Mouse (Mus musculus) embryonic facial prominence, embryonic 14.5 days (tissue): ENCODE results near the gene Dnaja3. TPM values are rescaled to one million over a fixed set of nuclear protein-coding genes. Genes with fewer than 3 reads are reported as not detected.

Experiments used
- ATAC-seq: fragments of 200-750 bp; cut with Nextera tagmentation; 2 replicates; pipeline ENCODE4 v1.8.0; 2017; ENCODE audit warnings: low read depth, moderate number of reproducible peaks, moderate TSS enrichment
- DNase-seq: peaks from one replicate; pipeline ENCODE4 v3.0.0-alpha.2; 2015; ENCODE audit warnings: low spot score
- H3K27ac ChIP-seq: fragments of 300-500 bp; sonication (generic); replicated peaks from 2 replicates; pipeline ENCODE4 v1.5.1; 2014; ENCODE audit warnings: low read depth, mild to moderate bottlenecking, low read length, moderate library complexity
- H3K27me3 ChIP-seq: fragments of 300-500 bp; sonication (generic); replicated peaks from 2 replicates; pipeline ENCODE4 v1.6.1; 2014; ENCODE audit warnings: low read length; ENCODE audit not compliant: control insufficient read depth, insufficient read depth
- H3K36me3 ChIP-seq: fragments of 300-500 bp; sonication (generic); 2 replicates; pipeline ENCODE4 v1.6.1; 2014; ENCODE audit warnings: low read length, mixed read lengths; ENCODE audit not compliant: control insufficient read depth, insufficient read depth
- H3K4me1 ChIP-seq: fragments of 300-500 bp; sonication (generic); 2 replicates; pipeline ENCODE4 v1.6.1; 2014; ENCODE audit warnings: antibody characterized with exemption, low read length; ENCODE audit not compliant: control insufficient read depth, insufficient read depth
- H3K4me2 ChIP-seq: fragments of 300-500 bp; sonication (generic); 2 replicates; pipeline ENCODE4 v1.6.1; 2014; ENCODE audit warnings: low read depth, mild to moderate bottlenecking, low read length, moderate library complexity, mixed read lengths
- H3K4me3 ChIP-seq: fragments of 300-500 bp; sonication (generic); 2 replicates; pipeline ENCODE4 v1.5.1; 2014; ENCODE audit warnings: low read depth, mild to moderate bottlenecking, low read length
- H3K9ac ChIP-seq: fragments of 300-500 bp; sonication (generic); 2 replicates; pipeline ENCODE4 v1.6.1; 2014; ENCODE audit warnings: low read depth, mild to moderate bottlenecking, low read length, moderate library complexity, mixed read lengths
- H3K9me3 ChIP-seq: fragments of 300-500 bp; sonication (generic); 2 replicates; pipeline ENCODE4 v1.6.1; 2016; ENCODE audit warnings: low read length; ENCODE audit not compliant: control insufficient read depth
- WGBS: fragments of 180-500 bp; shearing (Covaris S2); extraction: QIAGEN DNeasy Blood & Tissue Kit; methylation state at CpG from one replicate; pipeline ENCODE4 v1.1.7; 2014; 5-methylcytosine and 5-hydroxymethylcytosine counted together
- polyA plus RNA-seq: library from polyadenylated mRNA; unstranded; fragments of >200 nt; fragmentation: Nextera tagmentation; extraction: Ambion mirVana; gene quantifications from 2 replicates; pipeline ENCODE4 v1.2.1, GENCODE M21; 2014

Dnaja3 gene
- polyA plus RNA-seq, 1 experiment from 2014 or later = 57.7 TPM

DNA sequence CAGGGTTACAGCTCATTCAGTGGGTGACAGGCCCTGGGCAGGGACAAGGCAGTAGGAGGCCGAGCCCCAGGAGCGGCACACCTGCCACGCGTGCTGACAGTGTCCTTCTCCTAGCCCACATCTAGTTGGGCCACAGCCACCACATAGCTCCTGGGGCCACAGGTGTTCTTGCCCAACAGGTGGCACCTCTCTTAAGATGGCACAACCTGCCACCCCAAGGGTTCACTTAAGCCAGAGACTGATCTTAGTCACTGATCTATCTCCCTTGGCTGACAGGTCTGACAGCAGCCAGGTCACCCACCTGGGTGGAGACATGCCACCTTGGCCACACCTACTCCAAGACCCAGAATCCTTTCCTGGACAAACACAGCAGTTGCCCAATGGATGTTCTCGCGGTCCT lies 3.1 kb downstream of the Dnaja3 start:
- H3K9ac ChIP-seq = peak overlapping the region; percentile 51
- H3K9me3 ChIP-seq = no peaks in the 10 kb centered on the region
- WGBS = 82% methylated on average over 5 of the region's 6 CpGs
- ATAC-seq = no peak
- H3K36me3 ChIP-seq = peaks cover 17% of the 10 kb centered on the region
- H3K27me3 ChIP-seq = no peaks in the 10 kb centered on the region
- peak overlapping the region; percentile 66 for H3K4me2 ChIP-seq
- H3K27ac ChIP-seq = peak overlapping the region; percentile 77; the same call in 1 of the 2 replicates
- H3K4me1 ChIP-seq = peaks cover 57% of the 10 kb centered on the region
- no peak for DNase-seq
- peak overlapping the region; percentile 64; the same call in 1 of the 2 replicates for H3K4me3 ChIP-seq

GRCm38 (mm10) chr16:4643670-4644419 lies 4.1 kb downstream of the Dnaja3 start:
- DNase-seq = peak; percentile 71
- 66% methylated on average over 11 of the region's 11 CpGs for WGBS
- peak overlapping the region; percentile 77 for H3K27ac ChIP-seq
- H3K9me3 ChIP-seq = no peaks in the 10 kb centered on the region
- H3K4me3 ChIP-seq = no peak overlapping the region
- peak; percentile 5; the same call in 1 of the 2 replicates for ATAC-seq
- H3K36me3 ChIP-seq = peaks cover 26% of the 10 kb centered on the region
- peaks cover 62% of the 10 kb centered on the region for H3K4me1 ChIP-seq
- peak overlapping the region; percentile 28; the same call in 1 of the 2 replicates for H3K9ac ChIP-seq
- peak overlapping the region; percentile 66 for H3K4me2 ChIP-seq
- no peaks in the 10 kb centered on the region for H3K27me3 ChIP-seq

- Histone ChIP-seq H3K9ac (no peak overlapping the region), H3K9me3 (no peaks in the 10 kb centered on the region), H3K27ac (no peak overlapping the region), H3K4me3 (no peak overlapping the region), H3K27me3 (no peaks in the 10 kb centered on the region), H3K36me3 (peaks cover 46% of the 10 kb centered on the region), H3K4me1 (peaks cover 65% of the 10 kb centered on the region), H3K4me2 (no peak overlapping the region)
- DNase-seq (no peak), ATAC-seq (no peak)
- 72% methylated on average over 4 of the region's 4 CpGs for WGBS
Observed at GRCm38 (mm10) chr16:4645867-4646266, 6.1 kb downstream of the Dnaja3 start.

DNA sequence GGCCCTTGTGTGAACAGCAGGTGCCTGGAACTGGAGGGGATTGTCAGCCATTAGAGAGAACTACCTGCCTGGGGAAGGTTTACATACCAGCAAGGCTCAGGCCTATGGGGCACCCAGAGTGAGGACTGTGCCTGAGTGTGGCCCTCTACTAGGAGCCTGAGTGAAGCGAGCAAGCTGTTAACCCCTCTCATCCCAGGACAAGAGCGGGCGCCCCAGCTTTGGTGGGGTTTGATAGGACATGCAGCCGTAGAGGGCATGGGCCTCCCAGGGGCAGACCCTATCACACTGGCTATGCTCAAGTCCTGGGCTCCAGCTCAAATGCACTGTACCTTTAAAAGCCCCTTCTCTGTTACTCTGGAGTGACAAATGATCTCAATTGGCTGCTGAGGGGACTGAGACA lies 7.0 kb downstream of the Dnaja3 start:
- Histone ChIP-seq H3K4me1 (peaks cover 67% of the 10 kb centered on the region), H3K9ac (peak overlapping the region; percentile 40; the same call in 1 of the 2 replicates), H3K27me3 (no peaks in the 10 kb centered on the region), H3K4me2 (peak overlapping the region; percentile 33), H3K36me3 (peaks cover 48% of the 10 kb centered on the region), H3K27ac (peak overlapping the region; percentile 83), H3K4me3 (no peak overlapping the region), H3K9me3 (no peaks in the 10 kb centered on the region)
- WGBS = 50% methylated on average over 4 of the region's 4 CpGs
- DNase-seq (no peak), ATAC-seq (no peak)

DNA sequence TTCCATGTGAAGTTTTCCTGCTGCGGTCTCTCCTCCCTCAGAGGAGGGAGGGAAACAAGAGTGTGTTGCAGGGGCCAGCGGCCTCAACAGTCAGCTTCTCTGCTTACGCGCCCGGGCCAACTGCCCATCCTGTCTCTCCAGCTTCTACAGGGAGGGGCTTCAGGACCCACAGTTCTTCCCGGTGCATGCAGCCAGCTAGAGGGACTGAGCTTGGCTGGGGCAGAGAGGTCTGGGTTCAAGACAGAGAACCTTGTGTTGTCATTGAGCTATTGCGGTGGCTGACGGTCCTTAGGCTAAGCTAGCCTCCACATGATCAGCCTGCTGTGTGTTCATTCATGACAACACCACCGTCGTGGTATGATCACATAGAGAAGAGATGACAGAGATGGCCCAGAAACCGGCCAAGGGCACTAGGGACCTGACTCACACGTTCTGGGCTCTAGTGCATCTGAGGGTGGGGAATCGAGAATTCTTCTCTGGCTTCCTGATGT lies 7.9 kb downstream of the Dnaja3 start:
- peak overlapping the region; percentile 33; the same call in 1 of the 2 replicates for H3K4me2 ChIP-seq
- H3K4me3 ChIP-seq = no peak overlapping the region
- ATAC-seq = peak; percentile 34
- peak overlapping the region; percentile 40; the same call in 1 of the 2 replicates for H3K9ac ChIP-seq
- H3K27ac ChIP-seq = peak overlapping the region; percentile 83
- peaks cover 67% of the 10 kb centered on the region for H3K4me1 ChIP-seq
- H3K9me3 ChIP-seq = no peaks in the 10 kb centered on the region
- H3K36me3 ChIP-seq = peaks cover 54% of the 10 kb centered on the region
- 52% methylated on average over 13 of the region's 13 CpGs for WGBS
- peak; percentile 89 for DNase-seq
- no peaks in the 10 kb centered on the region for H3K27me3 ChIP-seq

- Histone ChIP-seq H3K27me3 (no peaks in the 10 kb centered on the region), H3K27ac (no peak overlapping the region), H3K9ac (no peak overlapping the region), H3K4me3 (no peak overlapping the region), H3K9me3 (no peaks in the 10 kb centered on the region), H3K4me2 (no peak overlapping the region), H3K4me1 (peaks cover 64% of the 10 kb centered on the region), H3K36me3 (peaks cover 52% of the 10 kb centered on the region)
- no peak for ATAC-seq
- WGBS = 88% methylated on average over 28 of the region's 28 CpGs
- no peak for DNase-seq
Observed at GRCm38 (mm10) chr16:4648416-4649023, 8.7 kb downstream of the Dnaja3 start.

- ATAC-seq (no peak), DNase-seq (no peak)
- H3K9me3 ChIP-seq = no peaks in the 10 kb centered on the region
- peaks cover 58% of the 10 kb centered on the region for H3K4me1 ChIP-seq
- no peaks in the 10 kb centered on the region for H3K27me3 ChIP-seq
- H3K9ac ChIP-seq = 0 out of 2 replicates have a peak overlapping the region, but pooled peaks have one; percentile 14
- WGBS = 87% methylated on average over 5 of the region's 5 CpGs
- H3K4me2 ChIP-seq = no peak overlapping the region
- H3K4me3 ChIP-seq = no peak overlapping the region
- H3K36me3 ChIP-seq = peaks cover 49% of the 10 kb centered on the region
- no peak overlapping the region for H3K27ac ChIP-seq
Observed at GRCm38 (mm10) chr16:4649211-4649610, 9.4 kb downstream of the Dnaja3 start.

- Histone ChIP-seq H3K27ac (no peak overlapping the region), H3K27me3 (no peaks in the 10 kb centered on the region), H3K4me1 (peaks cover 55% of the 10 kb centered on the region), H3K4me3 (no peak overlapping the region), H3K9me3 (no peaks in the 10 kb centered on the region), H3K4me2 (no peak overlapping the region), H3K36me3 (peaks cover 46% of the 10 kb centered on the region), H3K9ac (no peak overlapping the region)
- DNase-seq = no peak
- 90% methylated on average over 11 of the region's 11 CpGs for WGBS
- ATAC-seq = no peak
Observed at GRCm38 (mm10) chr16:4649692-4650091, 9.9 kb downstream of the Dnaja3 start.
